8 mouse cellular contexts compared by ENCODE assay signal in the genomic region with DNA sequence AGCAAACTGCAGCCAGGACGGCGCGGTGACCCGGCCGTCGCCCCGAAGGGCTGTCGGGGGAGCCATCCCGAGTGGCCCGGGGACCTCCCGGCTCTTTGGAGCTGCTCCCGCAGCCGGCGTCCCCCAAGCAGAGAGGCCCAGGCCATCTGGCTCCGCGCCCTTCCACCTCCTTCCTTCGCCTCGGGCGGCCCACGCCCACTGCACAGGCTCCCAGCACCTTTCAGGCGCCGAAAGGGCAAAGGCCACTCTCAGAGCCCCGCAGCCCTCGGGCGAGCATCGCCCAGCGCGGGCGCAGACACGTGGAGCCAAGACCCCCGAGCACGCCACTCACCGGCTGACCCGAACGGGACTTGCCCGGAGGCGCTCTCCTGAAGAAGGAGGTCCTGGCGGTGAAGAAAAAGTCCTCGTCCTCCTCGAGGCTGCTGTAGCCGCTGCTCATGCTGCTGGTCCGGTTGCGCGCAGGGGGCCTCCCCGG. TPM values are rescaled to one million over a fixed set of nuclear protein-coding genes. Genes with fewer than 3 reads are reported as not detected.
DNase-seq lines count a peak whose midpoint lies in the region; ATAC-seq and TF ChIP-seq lines count a peak whose summit lies in the region.

No protein-coding gene starts in this region.

- no peak for TF ChIP-seq POLR2A in testis, adult 2 months (IDR thresholded peaks at IDR 0.05; ENCODE audit: control insufficient read depth, low read depth, low read length)

- peaks cover 55% of the 10 kb centered on the region for H3K4me1 ChIP-seq in E14TG2a.4 (replicated peaks; ENCODE audit: low read depth, low read length)
- H3K4me1 ChIP-seq in limb, embryonic 10.5 days: peaks cover 62% of the 10 kb centered on the region
- H3K4me1 ChIP-seq in testis, adult 2 months (ENCODE audit: control insufficient read depth, insufficient read depth, low read length): peaks cover 4% of the 10 kb centered on the region

- peak overlapping the region; percentile 92 for H3K4me3 ChIP-seq in E14TG2a.4 (replicated peaks; ENCODE audit: low read length)
- H3K4me3 ChIP-seq in limb, embryonic 10.5 days: peak overlapping the region; percentile 72
- peak overlapping the region; percentile 76 for H3K4me3 ChIP-seq in testis, adult 2 months (ENCODE audit: control insufficient read depth, low read depth, low read length)

- H3K27me3 ChIP-seq in E14TG2a.4 (ENCODE audit: insufficient read depth, low read length): peaks cover 17% of the 10 kb centered on the region
- no peaks in the 10 kb centered on the region for H3K27me3 ChIP-seq in limb, embryonic 10.5 days (ENCODE audit: low read depth, poor library complexity, severe bottlenecking)
- no peaks in the 10 kb centered on the region for H3K27me3 ChIP-seq in testis, adult 2 months (ENCODE audit: control insufficient read depth, insufficient read depth, low read length)

- no peaks in the 10 kb centered on the region for H3K9me3 ChIP-seq in E14TG2a.4 (ENCODE audit: low read length)
- no peaks in the 10 kb centered on the region for H3K9me3 ChIP-seq in limb, embryonic 10.5 days (replicated peaks)

- under 1% methylated on average over 45 of the region's 45 CpGs for WGBS in limb, embryonic 10.5 days

- H3K27ac ChIP-seq in limb, embryonic 10.5 days: peak overlapping the region; percentile 94
- no peak overlapping the region for H3K27ac ChIP-seq in testis, adult 2 months (ENCODE audit: control insufficient read depth, insufficient read depth, low read depth, low read length)

- ATAC-seq in erythroblast, adult 5-6 weeks (replicated peaks; ENCODE audit: low FRiP score, poor library complexity, severe bottlenecking): peak; percentile 42

- TF ChIP-seq CTCF in E14TG2a.4 (conservative IDR thresholded peaks at IDR 0.05; ENCODE audit: low read length): no peak
- TF ChIP-seq CTCF in testis, adult 2 months (IDR thresholded peaks at IDR 0.05; ENCODE audit: control insufficient read depth, insufficient read depth, insufficient replicate concordance, low read depth, low read length): no peak

- peak; percentile 67 to 81 for DNase-seq in adrenal gland, postnatal 36 days
- DNase-seq in heart, postnatal 25 days (ENCODE audit: low spot score): peak; percentile 52
- DNase-seq in limb, embryonic 10.5 days (ENCODE audit: low spot score): peak; percentile 87
- peak; percentile 72 for DNase-seq in mesoderm, embryonic 11.5 days (ENCODE audit: low read depth, low spot score)
- no peak for DNase-seq in c-Kit-positive CD71-positive TER-119-positive erythroid progenitor cells, embryonic 14.5 days (ENCODE audit: low spot score)

- no peaks in the 10 kb centered on the region for H3K36me3 ChIP-seq in E14TG2a.4 (ENCODE audit: insufficient read depth, low read length)
- H3K36me3 ChIP-seq in limb, embryonic 10.5 days: no peaks in the 10 kb centered on the region
- no peaks in the 10 kb centered on the region for H3K36me3 ChIP-seq in testis, adult 2 months (ENCODE audit: control insufficient read depth, insufficient read depth, low read length)

- intact Hi-C loops in heart, postnatal 25 days (cut with DNase I): loop anchor here (2.0 kb wide), 3 partner anchors 41 to 67 kb away; no protein-coding TSS in a partner anchor

RNA-seq across cellular contexts. Expression of gene Rassf3, which starts 0.4 kb away (rescaled TPM):
- 10 to 100 TPM; 37.5 to 38.2 TPM for total RNA-seq in adrenal gland, postnatal 36 days (2021)
- 11.7 and 12.5 TPM in 2 replicates for total RNA-seq in erythroblast, adult 5-6 weeks (2015; ENCODE audit: low replicate concordance)
- total RNA-seq in erythroblast, adult 5-6 weeks (2017; ENCODE audit: low replicate concordance): 7.8 and 12.7 TPM in 2 replicates
- 100 to 1,000 TPM; 146 to 157 TPM for total RNA-seq in heart, postnatal 25 days (2021)
- polyA plus RNA-seq in limb, embryonic 10.5 days (2016; fragmentation: Nextera tagmentation; extraction: Ambion mirVana): 18.0 and 21.1 TPM in 2 replicates
- 2.0 and 2.1 TPM in 2 replicates for polyA plus RNA-seq in testis, adult 2 months (2012; rRNA removed)
